Mouse (Mus musculus) right cerebral cortex, postnatal 36 days (tissue): ENCODE measurements around the gene Nup210l.
A peak's percentile ranks its signal among the peaks of the same experiment; 100 is the strongest.

Source experiments
- DNase-seq, 2 experiments: peaks; one replicate each; pipeline ENCODE4 v3.0.0; 2022; ENCODE audit warnings: low spot score in 2 of 2, mixed read lengths in 1 of 2

Nup210l gene

DNA sequence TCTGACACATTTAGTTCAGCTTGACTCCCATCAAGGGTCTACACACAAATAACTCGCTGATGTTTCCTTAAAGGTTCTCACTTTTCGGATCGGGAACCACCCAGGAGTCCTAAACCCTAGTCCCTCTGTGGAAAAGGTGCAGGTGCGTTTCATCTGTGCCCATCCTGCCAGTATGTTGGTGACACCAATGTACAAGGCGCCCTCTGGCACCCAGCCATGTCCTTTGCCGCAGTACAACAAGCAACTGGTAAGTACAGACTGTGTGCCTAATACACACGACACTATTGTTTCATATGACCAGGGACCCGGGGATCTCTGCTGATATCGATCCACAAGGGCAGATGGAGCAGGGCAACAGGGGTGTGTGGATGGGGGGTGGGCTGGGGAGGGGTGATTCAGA, 55.8 kb downstream of the Nup210l start:
- DNase-seq = no peak

DNA sequence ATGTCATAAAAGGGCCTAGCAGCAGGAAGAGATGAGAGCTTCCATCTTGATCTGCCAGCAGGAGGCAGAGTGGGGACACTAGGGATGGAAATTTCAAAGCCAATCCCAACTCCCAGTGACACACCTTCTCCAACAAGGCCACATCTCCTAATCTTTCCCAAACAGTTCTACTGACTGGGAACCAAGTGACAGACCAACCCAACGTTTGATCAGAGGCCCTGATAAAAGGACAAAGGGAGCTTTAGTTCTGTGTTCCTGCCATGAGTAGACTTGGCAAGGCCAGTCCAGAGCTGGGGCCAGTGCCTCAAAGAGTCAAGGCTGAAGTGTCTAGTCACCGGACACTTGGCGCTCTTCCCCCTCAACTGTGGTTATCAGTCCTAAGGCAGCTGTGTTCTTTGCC, 57.6 kb downstream of the Nup210l start:
- no peak for DNase-seq

DNA sequence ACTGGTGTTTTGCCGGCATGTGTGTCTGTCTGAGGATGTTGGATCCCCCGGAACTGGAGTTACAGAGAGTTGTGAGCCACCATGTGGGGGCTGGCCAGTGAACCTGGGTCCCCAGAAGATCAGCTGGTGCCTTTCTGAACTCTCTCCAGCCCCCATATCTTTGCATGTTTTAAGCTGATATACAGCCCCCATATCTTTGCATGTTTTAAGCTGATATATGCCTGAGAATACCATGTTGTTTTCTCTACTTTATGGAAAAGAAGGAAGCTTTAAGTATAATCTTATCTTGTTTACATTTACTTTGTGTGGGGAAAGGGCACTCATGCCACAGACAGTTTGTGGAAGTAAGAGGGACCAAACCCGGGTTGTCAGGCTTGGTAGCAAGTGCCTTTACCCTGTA, 75.6 kb downstream of the Nup210l start:
- DNase-seq = no peak

DNA sequence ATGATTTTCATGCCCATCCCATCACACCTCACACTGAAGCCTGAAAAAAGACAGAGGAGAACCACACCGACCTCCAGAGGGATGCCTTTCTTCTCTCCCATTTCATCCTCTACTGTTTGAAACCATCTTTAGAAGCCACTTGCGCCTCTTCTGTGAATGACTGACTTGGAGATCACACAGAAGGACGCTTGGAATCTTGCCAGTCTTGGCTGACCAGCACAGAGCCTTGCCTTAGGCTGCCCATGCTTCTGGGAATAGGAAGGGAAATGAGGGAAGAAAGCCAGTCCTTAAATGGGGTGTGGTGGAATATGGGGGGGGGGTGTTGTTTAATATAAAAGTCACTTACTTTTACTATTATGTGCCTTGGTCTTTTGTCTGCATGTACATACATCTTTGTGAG, 79.6 kb downstream of the Nup210l start:
- no peak for DNase-seq

DNA sequence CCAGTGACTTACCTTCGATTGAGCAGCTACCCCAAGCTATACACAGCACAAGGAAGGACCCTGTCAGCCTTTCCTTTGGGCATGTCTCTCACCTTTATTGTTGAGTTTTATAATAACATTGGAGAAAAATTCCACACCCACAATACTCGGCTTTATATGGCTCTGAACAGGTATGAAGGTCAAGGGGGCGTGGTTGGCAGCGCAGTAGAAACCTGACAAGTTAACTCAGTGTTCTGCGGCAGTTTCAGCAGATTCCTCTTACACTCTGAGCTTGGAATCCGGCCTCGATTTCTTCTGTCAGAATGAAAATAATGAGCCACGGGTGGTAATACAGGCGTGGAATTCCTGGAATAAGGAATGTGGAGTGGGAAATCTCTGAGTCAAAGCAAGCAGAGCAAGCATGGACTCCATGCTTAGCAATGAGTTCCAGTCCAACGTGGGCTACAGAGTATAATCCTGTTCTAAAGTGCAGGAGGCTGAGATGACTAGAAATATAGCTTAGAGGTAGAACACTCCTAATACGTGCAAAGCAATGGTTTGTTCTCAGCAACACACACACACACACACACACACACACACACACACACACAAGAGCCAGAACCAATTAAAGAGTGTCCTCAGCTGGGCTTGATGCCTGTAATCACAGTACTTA, 87.1 kb downstream of the Nup210l start:
- no peak for DNase-seq

DNA sequence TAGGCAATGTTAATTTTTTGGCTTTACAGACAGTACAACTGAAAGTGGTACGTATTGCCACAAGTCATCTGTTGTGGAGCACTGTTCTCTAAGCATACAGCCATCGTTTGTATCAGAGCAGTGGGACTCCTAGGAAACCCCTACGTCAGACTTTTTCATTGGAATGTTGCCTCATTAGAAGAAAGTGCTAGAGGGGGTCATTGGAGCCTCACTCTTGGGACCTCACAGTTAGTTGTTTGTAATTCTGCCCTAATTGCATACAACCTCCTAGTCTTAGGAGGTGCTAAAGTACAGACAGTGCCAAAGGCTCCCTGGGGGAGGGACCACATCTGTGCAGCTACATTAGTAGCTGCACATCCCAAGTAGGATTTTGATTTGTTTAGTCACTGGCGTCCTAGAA, 90.8 kb downstream of the Nup210l start:
- DNase-seq = no peak

DNA sequence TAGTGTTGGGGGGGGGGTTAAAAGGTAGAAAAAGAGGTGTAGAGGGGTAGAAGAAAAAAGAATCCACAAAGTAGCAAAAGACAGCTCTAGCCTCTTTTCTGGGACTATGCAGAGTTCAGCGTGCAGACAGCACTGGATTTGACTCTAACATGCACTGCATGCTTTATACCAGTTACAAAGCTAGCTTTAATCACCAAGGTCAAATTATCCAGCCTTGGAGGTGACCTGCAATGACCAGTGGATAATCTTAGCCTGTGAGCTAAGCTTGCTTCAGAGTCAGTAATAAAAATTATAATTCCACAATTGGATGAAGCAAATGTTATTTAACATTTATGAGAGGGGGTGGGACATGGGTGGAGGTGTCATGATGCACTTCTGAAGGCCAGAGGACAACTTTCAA, 91.7 kb downstream of the Nup210l start:
- DNase-seq = no peak

DNA sequence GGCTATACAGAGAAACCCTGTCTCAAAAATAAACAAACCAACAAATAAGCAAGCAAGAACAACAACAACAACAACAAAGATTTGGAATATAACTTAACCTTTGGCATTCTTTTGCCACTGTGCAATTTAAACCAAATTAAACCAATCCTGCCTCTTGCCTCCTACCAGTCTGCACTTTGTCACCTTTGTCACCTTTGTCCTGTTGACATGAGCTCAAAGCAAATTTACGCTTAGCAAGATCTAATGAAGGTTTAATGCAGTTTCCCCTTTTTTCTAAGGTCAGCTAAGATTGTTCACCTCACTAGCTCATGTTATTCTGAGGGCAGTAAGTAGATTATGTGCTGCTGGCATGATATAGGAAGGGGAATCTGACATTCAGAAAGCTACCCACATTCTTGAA, 93.6 kb downstream of the Nup210l start:
- no peak for DNase-seq

DNA sequence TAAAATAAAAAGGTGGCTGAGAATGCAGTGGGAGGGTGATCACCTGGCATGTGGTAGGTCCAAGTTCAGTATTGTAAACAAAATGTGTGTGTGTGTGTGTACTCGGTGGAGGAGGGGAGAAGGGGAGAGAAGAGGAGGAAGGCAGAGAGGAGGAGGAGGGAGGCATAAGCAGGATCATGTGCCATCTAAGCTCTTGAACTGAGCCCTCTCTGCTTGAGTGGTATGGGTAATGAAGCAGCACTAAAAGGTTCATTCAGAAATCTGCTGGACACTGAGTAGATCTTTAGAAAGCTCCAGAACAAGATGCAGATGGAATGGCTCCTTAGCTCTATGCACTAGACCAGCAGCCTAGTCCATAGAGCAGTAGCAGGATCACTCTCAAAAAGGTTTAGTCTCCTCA, 99.0 kb downstream of the Nup210l start:
- no peak for DNase-seq

DNA sequence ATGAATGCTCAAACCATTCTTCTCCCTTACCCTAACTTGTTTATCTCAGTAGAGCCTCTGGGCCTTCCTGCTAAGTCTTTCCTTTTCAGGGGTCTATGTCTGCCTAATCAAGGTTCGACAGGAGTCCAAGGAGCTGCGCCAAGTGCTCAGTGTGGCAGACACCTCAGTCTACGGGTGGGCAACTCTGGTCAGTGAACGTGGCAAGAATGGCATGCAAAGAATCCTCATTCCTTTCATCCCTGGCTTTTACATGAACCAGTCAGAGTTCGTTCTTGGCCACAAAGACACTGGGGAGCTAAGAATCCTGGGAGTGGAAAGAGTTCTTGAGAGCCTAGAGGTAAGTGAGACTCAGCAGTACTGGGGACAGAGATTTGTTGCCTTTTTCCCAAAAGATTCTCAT, 99.7 kb downstream of the Nup210l start:
- no peak for DNase-seq

DNA sequence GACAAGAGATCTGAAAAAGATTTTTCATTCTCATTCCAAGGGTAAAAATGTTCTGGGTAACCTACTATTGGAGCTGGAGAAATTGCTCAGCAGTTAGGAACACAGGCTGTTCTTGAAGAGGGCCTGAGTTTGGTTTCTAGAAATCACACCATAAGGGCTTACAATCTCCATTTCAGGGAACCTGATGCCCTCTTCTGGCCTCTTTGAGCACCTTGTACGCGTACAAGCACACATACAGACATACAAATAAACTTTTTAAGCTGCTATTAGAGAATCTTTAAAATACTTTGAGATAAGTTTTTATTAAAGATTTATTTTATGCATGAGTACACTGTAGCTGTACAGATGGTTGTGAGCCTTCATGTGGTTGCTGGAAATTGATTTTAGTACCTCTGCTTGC, 100.7 kb downstream of the Nup210l start:
- DNase-seq = no peak

DNA sequence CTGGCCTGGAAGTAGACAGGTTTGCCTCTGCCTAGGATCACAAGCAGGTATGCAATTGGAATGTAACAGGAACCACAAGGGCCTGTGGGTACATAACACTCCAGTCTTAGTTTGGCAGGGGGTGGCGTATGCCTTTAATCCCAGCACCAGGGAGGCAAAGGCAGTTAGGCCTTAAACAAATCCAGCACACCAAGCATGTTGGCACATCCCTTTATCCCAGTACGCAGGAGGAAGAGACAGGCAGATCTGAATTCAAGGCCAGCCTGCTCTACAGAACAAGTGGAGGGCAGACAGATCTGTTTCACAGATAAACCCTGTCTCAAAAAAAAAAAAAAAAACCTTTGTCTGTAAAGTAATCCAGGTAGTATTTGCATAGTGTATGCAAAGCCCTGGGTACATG, 104.7 kb downstream of the Nup210l start:
- no peak for DNase-seq

DNA sequence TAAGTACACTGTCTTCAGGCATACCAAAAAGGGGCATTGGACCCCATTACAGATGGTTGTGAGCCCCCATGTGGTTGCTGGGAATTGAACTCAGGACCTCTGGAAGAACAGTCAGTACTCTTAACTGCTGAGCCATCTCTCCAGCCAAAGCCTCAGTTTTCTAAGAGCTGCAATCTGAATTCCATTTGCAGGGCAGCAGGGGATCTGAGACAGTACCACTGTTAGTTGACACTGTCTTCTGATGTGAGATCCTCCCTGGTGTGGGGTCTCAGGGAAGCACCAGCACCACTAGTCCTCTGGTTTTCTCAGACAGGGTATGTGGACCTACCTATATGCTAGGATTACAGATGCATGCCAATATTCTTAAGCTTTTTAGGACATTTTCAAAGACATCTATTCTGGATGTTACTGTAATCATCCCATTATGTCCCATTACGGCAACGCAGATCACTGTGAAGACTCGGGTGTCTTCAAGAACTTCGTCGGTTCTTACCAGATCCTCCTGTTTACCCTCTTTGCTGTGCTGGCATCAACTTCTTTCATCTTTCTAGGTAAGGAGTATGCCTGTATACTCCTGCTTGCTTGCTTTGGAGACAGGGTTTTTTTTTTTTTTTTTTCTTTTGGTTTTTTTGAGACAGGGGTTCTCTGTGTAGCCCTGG, 106.1 kb downstream of the Nup210l start:
- no peak for DNase-seq

DNA sequence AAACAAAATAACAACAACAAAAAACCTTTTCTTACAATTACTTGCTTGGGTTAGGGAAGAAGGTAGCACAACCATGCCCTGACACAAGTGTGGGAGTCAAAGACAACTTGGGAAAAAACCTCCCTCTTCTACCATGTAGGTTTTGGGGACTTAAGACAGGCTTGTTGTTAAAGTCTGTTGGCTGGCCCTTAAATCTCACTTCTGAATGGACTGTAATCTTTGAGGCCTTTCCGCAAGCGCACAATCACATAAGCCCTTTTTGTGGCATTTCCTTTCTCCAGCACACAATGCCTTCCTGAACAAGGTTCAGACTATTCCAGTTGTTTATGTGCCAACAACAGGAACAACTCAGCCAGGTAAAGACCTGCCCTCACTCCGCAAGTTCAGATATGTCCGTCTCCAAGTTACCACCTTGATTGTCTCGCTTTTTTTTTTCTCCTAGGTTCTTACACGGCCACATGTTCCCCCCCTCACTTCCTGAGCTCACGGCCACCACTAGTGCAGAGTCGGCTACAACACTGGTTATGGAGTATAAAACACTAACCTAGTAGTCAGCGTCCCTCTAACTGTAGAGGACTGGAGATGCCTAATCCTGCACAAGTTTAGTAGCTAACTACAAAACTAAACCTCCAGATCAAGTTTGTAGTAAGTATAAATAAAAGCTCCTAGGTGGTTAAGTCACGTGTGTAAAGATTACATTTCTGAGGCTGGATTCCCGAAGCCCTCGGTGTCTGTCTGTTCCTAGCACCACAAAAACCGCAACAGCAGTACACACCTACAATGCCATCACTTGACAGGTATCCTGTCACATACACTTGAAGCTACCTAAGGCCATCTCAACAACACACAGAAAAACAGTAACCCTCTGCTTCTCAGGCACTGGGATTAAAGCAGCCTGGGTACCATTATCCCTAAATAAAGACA, 107.8 kb downstream of the Nup210l start:
- no peak for DNase-seq

DNA sequence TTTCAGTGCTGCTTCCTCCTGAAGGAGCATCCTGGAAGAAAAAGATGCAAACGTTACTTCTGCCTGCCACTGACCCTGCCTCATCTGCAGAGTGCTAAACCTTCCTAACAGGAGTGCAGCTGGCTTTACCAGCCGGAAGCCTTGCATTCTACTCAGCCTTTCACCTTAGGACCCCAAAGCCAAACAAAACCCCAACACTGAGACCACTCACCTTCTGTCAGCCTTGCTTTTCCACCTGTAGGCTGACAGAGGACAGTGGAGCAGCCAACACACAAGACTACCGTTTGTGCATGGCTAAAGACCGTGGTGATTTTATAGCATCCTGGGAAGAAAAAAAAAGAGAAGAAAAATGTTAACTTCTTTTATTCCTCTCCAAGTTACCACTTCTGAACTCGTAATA, 108.8 kb downstream of the Nup210l start:
- DNase-seq = no peak

DNA sequence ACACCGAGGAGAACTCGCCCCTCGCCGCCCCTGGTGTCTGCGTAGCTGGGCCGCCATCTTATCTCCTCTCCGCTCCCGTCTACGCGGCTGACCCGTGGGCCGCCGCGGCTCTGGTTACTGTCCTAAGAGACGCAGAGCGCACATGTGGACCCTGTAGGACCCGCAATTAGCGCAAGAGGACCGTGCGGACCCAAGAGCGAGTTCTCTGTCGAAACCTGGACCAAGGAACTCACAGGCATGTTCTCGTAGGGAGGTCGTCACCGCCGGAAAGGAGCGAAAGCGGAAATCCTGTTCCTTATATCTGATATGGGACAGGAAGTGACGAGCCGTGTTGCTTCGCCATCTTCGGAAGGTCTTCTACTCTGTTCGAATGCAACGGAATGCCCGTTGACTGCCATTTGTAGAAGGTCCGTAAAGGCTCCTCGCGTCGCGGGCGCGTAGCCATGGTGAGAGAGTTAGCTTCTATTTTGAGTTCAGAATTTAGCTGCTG, 109.5 kb downstream of the Nup210l start, which contains the start of the genes Rps27 and Rab13:
TSS of gene Rps27 (minus strand) at position 275 of the 490 bp plus-strand sequence.
TSS of gene Rab13 (plus strand) at position 319 of the 490 bp plus-strand sequence.
- DNase-seq = peak; percentile 87 to 94

DNA sequence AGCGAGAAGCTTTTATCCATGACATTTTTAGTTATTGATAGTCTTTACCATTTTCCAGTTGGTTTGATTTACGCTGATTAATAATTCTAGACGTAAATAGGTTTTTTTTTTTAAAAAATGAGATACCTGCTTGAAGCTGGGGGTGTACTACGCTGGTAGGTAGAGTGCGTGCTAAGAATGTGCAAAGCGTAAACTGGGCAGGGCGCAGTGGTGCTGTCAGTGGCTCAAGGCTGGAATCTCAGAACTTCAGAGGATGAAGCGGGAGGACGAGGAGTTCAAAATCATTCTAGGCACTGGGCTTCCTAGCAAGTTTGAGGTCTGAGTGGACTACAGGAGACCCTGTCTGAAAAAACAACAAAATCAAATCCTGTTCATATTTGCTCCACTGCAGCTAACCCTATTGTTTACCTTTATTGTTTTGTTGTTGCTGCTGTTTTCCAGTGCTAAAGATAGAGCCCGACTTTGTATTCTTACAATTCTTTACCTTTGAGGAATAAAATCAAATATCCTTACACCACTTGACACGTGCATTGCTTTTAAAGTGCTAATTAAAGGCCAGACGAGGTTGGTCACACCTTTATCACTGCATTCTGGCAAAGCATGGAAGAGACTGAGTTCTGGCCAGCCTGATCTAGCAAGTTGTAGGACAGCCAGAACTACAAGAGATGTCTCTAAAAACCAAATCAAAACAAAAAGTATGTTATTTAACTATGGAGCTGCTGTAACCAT, 110.2 kb downstream of the Nup210l start:
- no peak for DNase-seq

DNA sequence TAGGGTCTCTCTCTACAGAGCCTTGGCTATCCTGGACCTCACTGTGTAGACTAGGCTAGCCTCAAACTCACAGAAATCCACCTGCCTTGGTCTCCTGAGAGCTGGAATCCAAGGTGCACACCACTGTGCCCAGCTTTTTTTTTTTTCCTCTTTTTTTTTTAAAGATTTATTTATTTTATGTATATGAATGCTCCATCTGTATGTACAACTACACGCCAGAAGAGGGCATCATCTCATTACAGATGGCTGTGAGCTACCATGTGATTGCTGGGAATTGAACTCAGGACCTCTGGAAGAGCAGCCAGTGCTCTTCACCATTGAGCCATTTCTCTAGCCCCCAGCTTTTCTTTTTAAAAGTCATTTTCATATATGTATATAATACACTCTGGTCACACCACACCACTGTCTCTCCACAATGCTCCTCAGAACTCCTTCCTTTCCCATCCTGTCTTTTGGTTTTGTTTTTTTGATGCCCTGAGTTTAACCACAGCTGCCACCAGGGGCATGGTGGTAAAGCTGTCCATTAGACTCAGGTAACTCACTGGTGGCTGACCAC, 112.0 kb downstream of the Nup210l start:
- DNase-seq = no peak

DNA sequence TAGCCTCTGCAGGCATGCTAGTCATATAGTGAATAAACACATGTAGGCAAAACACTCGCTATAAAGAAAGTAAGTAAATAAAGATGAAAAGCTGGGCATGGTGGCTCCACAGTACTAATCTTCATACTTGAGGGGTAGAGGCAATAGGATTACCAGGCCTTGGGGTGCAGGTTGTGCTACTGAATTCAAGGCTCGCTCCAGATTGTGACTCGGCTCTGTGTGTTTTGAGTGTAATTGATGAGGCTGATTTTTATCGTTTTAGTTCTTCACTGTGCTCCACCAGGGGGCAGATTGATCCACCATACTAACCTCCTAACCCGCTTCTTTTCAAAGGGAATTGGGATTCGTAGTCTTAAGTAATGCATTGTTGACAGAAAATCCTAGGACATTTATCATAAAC, 116.2 kb downstream of the Nup210l start:
- no peak for DNase-seq

DNA sequence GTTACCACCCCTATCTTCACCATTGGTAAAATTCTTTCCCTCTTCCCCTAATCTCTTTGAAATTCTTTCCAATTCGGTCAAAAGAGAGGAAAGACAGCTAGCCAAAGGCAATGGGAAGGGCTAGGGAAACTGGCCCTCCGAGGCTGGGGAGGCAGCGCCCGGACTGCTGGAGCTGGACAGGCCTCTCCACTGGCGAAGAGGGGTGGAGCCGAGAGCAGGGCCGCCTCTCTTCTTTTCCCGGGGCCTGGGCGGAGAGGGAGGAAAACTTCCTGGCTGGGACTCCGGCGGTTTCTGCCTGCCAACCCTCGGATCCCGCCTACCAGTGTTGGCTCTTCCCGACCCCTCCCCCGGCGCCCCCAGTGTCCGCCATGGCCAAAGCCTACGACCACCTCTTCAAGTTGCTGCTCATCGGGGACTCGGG, 116.6 kb downstream of the Nup210l start:
- DNase-seq = no peak

DNA sequence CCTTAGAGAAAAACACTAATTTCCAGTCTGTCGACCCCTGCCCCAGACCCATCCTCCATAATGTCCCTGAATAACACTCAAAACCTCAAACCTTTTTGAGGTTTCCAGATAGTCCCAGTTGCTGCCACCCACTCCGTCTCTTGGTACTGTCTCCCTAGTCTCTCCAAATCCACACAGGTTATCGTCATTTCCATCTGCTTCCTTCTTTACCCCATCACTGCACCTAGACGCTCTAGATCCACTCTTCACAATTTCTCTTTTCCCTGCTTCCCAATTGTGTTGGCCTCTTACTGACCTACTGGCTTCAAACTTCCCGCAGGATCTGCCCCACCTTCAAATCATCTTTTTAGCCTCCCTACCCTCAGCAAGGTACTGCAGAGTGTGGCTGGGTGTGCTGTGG, 117.2 kb downstream of the Nup210l start:
- DNase-seq = no peak
